Mouse (Mus musculus) bone marrow, adult 2 months (tissue): ENCODE measurements at regions not wholly inside any gene's neighbourhood (a gene's known extent, or its start where the extent isn't known, plus 50 kb on each side); places are given as distances from the start of the nearest gene placed in this dataset.

Experiments
- CTCF ChIP-seq: fragments of 200-500 bp; IDR thresholded peaks from 2 replicates; pipeline ENCODE4 v1.5.1; 2011; ENCODE audit warnings: low read length, control low read depth; ENCODE audit not compliant: control insufficient read depth, insufficient read depth
- POLR2A ChIP-seq: fragments of 200-500 bp; IDR thresholded peaks from 2 replicates; pipeline ENCODE4 v1.6.1; 2011; ENCODE audit warnings: low read depth, mild to moderate bottlenecking, control low read depth, low read length, borderline replicate concordance; ENCODE audit not compliant: control insufficient read depth

DNA sequence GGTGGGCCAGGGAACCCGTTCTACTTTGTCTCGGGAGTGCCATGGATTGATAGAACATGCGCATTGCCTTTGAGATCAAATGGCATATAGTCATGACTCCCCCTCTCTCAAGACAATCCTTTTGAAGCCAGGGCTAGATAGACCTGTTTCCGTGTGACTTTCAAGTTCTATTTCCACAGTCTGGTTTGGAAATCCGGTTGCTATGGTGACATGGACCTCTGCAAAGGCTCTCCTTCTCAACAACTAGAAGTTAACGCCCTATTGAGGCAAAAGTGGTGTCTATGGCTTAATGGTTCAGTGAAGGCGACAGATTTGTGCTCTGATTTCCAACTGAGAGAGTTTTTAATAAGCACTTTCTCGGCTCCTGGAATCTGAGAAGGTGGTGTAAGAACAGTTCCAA is 371.2 kb downstream of the Gxylt1 start:
- TF ChIP-seq CTCF (no peak), POLR2A (no peak)
